Mouse (Mus musculus): ENCODE measurements around the gene Tspan5.

Gene Tspan5

GRCm38 (mm10) chr3:138741649-138742565 is at the start of gene Tspan5:
TSS of gene Tspan5 (plus strand) at chr3:138742195.
- DNase-seq (ENCODE audit: low spot score in 2 of 2) = peak; percentile 60 to 79

GRCm38 (mm10) chr3:138692302-138692701 is 49.7 kb upstream of the Tspan5 start:
- no peak for DNase-seq (ENCODE audit: low spot score in 2 of 2)

GRCm38 (mm10) chr3:138703399-138703798 is 38.6 kb upstream of the Tspan5 start:
- DNase-seq (ENCODE audit: low spot score in 2 of 2) = no peak

GRCm38 (mm10) chr3:138704469-138704868 is 37.5 kb upstream of the Tspan5 start:
- DNase-seq (ENCODE audit: low spot score in 2 of 2) = no peak

GRCm38 (mm10) chr3:138705875-138706274 is 36.1 kb upstream of the Tspan5 start:
- DNase-seq (ENCODE audit: low spot score in 2 of 2) = no peak

- DNase-seq (ENCODE audit: low spot score in 2 of 2) = no peak
Observed at GRCm38 (mm10) chr3:138709183-138709582, 32.8 kb upstream of the Tspan5 start.

- DNase-seq (ENCODE audit: low spot score in 2 of 2) = no peak
Observed at GRCm38 (mm10) chr3:138711971-138712370, 30.0 kb upstream of the Tspan5 start.

- DNase-seq (ENCODE audit: low spot score in 2 of 2) = no peak
Observed at GRCm38 (mm10) chr3:138712452-138713140, 29.4 kb upstream of the Tspan5 start.

- no peak for DNase-seq (ENCODE audit: low spot score in 2 of 2)
Observed at GRCm38 (mm10) chr3:138713141-138713540, 28.9 kb upstream of the Tspan5 start.

- DNase-seq (ENCODE audit: low spot score in 2 of 2) = no peak
Observed at GRCm38 (mm10) chr3:138714788-138715187, 27.2 kb upstream of the Tspan5 start.

GRCm38 (mm10) chr3:138715212-138715611 is 26.8 kb upstream of the Tspan5 start:
- DNase-seq (ENCODE audit: low spot score in 2 of 2) = no peak

GRCm38 (mm10) chr3:138717040-138717439 is 25.0 kb upstream of the Tspan5 start:
- no peak for DNase-seq (ENCODE audit: low spot score in 2 of 2)

- no peak for DNase-seq (ENCODE audit: low spot score in 2 of 2)
Observed at GRCm38 (mm10) chr3:138722152-138722551, 19.8 kb upstream of the Tspan5 start.

- no peak for DNase-seq (ENCODE audit: low spot score in 2 of 2)
Observed at GRCm38 (mm10) chr3:138727571-138727970, 14.4 kb upstream of the Tspan5 start.

- no peak for DNase-seq (ENCODE audit: low spot score in 2 of 2)
Observed at GRCm38 (mm10) chr3:138728840-138729239, 13.2 kb upstream of the Tspan5 start.

- no peak for DNase-seq (ENCODE audit: low spot score in 2 of 2)
Observed at GRCm38 (mm10) chr3:138730812-138731211, 11.2 kb upstream of the Tspan5 start.

- no peak for DNase-seq (ENCODE audit: low spot score in 2 of 2)
Observed at GRCm38 (mm10) chr3:138735760-138736159, 6.2 kb upstream of the Tspan5 start.

GRCm38 (mm10) chr3:138739150-138739700 is 2.8 kb upstream of the Tspan5 start:
- DNase-seq (ENCODE audit: low spot score in 2 of 2) = no peak

GRCm38 (mm10) chr3:138740291-138740690 is 1.7 kb upstream of the Tspan5 start:
- no peak for DNase-seq (ENCODE audit: low spot score in 2 of 2)

- no peak for DNase-seq (ENCODE audit: low spot score in 2 of 2)
Observed at GRCm38 (mm10) chr3:138740843-138741540, 1.0 kb upstream of the Tspan5 start.

- peak; percentile 48 to 49 for DNase-seq (ENCODE audit: low spot score in 2 of 2)
Observed at GRCm38 (mm10) chr3:138742566-138742930, 553 bp downstream of the Tspan5 start.

Data from thymus, postnatal 10 days (tissue).